Mouse (Mus musculus): ENCODE data around the gene Spon1.

DNA sequence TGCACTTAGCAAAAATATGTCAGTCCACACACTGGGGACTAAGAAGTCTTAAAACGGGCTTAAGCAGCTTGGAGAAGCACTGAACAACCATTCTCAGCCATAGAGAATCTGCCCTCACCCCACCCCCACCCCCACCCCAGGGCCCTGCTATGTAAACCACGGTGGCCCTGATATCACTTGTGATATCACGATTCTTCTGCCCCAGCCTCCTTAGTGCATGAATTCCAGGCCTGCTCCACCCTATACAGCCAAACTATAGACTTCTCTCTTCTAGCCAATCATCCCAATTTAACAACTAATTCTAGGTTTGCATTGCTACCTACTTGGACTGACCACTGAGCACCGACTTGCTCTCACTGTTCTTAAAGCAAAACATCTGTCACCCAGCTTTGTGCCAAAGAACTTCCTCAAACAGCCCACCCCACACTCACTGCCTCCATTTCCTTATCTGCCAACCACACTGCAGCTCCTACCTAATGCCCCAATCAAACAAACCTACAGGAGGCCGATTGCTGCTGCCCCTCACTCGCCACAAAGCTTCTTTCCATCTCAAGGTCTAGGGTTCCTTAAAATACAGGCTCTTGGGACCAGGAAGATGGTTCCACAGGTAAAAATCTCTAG lies 278.2 kb downstream of the Spon1 start:
- TF ChIP-seq CTCF (IDR thresholded peaks at IDR 0.05; ENCODE audit: low read depth) (no peak), EP300 (optimal IDR thresholded peaks at IDR 0.05) (no peak)
